Mouse (Mus musculus): ENCODE data around the gene Trim11.

DNA sequence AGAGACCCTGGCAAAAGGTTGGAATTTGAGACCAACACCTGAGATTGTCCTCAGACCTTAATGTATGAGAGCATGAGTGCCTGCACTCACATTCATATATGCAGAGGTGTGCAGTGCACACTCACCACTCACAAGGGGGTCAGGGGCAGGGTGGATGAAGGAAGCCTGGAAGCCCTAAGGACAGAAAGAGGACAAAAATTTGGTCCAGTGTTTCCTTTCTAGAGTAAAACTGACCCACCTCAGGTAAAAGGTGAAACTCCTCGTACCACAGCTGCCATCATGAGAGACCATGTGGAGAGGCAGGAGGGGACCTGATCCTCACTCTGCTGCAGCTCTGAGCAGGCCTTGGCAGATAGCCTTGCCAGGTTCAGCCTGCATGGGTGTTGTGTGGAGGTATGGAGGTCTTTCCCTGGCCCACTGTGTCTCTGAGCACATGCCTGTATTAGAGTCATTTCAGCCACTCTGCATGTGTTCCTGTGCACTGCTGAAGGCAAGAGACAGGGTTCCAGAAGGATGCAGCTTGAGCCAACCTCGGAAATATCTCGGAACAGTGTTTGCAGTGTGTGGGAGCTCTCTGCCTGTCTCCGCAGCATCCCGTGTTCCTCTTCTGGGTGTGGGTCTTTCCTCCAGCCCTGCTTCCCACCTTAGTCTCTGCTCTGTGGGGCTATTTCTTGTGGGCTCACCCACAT is 20.5 kb upstream of the Trim11 start:
- TF ChIP-seq CTCF (IDR thresholded peaks at IDR 0.05) (no peak), EP300 (IDR thresholded peaks at IDR 0.05; ENCODE audit: insufficient read depth, low read depth, low read length) (no peak)

All from heart, adult 2 months (tissue).